Mouse (Mus musculus): ENCODE results near the gene Tex14. TPM values are rescaled to one million over a fixed set of nuclear protein-coding genes. Genes with fewer than 3 reads are reported as not detected.
"Not testable (repeated sequence)": the region's sequence is repeated elsewhere in the genome, so short reads cannot be mapped to it uniquely, and the experiment has no call there.

The Tex14 gene
- total RNA-seq, 2 experiments from 2014 or later: 0.07 to 0.15 TPM

DNA sequence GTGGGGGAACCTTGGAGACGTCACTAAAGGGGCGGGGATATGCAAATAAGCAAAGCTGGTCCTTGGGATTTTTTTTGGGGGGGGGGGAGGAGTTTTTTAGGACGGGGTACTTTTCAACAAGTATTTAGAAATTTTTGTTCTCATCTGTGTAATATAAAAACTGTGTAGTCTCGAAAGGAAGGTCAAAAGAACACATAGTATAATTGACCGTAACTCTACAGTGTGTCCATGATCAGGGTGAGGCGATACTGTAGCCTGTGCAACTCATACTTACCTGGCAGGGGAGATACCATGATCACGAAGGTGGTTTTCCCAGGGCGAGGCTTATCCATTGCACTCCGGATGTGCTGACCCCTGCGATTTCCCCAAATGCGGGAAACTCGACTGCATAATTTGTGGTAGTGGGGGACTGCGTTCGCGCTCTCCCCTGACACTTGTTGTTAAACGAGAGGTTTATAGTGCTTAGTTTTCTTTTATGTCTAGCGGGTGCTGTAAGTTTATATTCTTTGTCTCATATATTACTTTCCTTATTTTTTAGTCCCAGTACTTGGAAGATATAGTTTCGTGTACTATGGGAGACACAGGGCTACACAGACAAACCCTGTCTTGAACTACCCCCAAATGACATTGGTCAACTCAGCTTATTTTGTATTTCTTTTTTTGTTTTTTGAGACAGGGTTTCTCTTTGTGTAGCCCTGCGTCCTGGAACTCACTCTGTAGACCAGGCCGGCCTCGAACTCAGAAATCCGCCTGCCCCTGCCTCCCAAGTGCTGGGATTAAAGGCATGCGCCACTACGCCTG lies 21.8 kb downstream of the Tex14 start:
- peak; percentile 89 to 91 for DNase-seq

DNA sequence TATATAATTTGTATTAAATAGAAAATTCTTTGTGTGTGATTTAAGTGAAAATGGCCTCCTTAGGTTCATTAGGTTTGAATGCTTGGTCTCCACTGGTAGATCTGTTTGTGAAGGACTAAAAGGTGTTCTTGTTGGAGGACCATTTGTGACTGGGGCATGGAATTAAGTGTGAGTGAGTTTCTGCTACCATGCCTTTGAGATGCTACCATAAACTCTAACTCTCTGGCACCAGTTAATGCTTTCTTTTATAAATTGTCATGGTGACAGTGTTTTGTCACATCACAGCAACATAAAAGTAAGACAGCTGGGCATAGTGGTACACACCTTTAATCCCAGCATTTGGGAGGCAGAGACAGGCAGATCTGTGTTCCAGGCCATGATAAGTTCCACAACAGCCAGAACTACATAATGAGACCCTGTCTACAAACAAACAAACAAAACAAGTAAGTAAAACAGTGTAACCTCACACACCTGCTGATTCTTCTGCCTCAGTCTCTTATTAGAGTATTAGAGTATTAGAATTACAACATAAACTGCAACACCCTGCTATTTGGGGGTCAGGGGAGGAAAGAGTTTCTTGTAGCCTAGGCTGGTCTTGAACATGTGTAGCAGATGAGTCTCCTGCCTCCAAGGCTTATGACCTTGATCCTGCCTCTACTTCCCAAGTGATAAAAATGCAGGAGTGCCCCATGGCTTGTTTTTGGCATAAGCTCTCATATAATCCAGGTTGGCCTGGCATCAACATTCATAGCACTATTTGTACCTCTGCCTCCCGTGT lies 22.6 kb downstream of the Tex14 start:
- no peak for DNase-seq

DNA sequence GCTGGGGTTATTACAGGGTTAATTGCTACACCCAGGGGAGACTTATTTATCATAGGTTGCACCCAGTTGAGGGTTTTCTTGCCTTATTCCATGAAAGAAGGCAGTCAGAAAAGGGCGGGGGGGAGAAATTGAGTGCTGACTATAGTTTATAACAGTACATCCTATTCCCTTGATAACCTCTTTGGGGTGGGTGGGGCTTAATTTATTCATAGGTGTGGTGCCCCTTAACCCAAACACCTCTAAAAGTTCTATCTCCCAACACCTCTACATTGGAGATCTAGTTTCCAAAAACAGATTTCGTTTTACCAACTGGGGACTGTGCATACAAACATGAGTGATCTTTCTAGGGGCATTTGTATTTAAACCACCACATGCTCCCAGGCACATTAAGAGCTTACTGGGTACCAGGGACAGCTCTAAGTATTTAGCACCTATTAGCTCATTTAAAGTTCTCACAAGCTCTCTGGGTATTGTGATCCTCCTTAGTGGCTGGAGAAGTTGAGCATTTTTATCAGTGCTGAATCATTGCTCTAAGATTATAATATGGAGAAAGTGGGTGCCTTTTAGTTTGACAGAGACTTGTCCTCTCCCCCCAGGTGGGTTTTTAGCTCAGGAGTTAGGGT lies 23.3 kb downstream of the Tex14 start:
- no peak for DNase-seq

DNA sequence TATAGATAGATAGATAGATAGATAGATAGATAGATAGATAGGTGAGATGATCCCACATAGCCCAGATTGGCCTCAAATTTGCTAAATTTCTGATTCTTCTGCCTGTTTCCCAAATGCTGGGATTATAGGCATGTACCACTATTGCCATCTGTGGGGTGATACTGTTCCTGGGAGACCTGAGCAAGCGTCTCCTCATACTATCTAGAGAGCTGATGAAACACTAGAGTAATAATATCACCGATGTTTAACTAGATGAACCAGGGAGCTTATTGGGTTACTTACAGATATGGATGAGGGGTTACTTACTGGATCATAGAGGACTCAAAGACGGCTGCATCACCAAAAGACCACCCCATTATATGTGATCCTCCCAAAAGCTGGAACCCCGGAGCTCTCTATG lies 24.5 kb downstream of the Tex14 start:
- no peak for DNase-seq

DNA sequence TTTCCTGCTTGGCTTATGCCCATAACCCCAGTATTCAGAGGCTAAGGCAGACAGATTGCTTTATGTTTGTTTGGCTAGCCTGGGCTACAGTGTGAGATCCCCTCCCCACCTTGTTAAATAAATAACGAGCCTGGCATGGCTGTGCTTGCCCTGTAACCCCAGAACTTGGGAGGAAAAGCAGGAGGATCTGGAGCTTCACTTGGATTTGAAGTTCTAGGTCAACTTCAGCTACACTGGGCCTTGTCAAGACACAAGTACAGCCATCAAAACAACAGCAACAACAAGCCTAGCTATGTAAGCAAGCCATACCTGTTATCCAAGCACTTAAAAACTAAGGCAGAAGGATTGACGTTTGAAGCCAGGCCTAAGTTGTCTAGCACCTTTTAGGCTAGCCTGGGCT lies 25.5 kb downstream of the Tex14 start:
- no peak for DNase-seq

DNA sequence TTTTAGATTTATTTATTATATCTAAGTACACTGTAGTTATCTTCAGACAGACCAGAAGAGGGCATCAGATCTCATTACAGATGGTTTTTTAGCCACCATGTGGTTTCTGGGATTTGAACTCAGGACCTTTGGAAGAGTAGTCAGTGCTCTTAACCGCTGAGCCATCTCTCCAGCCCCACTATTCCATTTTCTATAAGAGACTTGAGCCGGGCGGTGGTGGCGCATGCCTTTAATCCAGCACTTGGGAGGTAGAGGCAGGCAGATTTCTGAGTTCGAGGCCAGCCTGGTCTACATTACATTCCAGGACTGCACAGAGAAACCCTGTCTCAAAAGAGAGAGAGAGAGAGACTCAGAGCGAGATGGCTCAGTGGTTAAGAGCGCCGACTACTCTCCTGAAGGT lies 26.9 kb downstream of the Tex14 start:
- DNase-seq: not testable (repeated sequence)

DNA sequence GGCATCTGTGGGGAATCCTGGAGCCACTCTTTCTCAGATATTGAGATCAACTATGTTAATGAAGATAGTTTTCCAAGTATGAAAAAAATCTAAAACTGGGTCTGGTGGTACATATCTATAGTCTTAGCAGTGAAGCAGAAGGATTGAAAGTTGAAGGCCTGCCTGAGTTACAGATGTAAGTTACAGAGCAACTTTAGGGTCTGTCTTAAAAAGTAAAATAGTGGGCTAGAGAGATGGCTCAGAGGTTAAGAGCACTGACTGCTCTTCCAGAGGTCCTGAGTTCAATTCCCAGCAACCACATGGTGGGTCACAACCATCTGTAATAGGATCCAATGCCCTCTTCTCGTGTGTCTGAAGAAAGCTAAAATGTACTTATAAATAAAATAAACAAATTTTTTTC lies 27.6 kb downstream of the Tex14 start:
- DNase-seq: no peak

DNA sequence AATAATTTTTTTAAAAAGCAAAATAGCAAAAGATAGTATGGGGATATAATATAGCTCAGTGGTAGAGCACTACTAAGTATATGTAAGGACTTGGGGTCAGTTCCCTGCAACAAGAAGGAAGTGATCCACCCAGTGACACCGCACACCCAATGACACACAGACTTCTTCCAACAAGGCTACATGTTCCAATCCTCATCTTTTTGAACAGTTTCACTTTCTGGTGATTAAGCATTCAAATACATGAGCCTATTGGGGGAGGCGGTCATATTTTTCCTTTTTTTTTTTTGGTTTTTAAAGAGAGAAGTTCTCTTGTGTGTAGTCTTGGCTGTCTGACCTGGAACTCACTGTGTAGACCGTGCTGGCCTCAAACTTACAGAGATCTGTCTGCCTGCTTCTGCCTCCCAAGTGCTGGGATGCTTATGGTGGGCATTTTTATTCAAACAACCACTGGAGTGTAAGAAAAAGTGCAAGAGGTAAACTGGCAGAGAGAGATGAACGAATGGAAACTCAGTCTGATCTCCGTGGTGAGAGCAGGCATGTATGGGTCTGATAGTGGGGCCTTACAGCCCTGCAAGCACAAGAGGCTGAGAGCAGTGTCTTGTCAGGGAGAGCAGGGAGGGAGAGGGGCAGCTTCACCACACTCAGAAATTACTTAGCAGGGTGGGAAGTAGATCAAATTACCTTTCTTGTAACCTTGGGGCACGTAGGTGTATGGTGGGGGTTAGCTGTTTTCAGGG lies 28.2 kb downstream of the Tex14 start:
- DNase-seq: no peak

DNA sequence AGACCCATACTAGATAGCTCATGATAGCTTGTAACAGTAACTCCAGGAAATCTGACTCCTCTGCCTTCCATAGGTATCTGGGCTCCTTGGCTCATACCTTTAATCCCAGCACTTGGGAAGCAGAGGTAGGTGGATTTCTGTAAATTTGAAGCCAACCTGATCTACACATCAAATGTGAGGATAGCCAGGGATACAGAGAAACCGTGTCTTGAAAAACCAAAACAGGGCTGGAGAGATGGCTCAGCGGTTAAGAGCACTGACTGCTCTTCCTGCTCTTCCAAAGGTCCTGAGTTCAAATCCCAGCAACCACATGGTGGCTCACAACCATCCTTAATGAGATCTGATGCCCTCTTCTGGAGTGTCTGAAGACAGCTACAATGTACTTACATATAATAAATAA lies 30.2 kb downstream of the Tex14 start:
- not testable (repeated sequence) for DNase-seq

DNA sequence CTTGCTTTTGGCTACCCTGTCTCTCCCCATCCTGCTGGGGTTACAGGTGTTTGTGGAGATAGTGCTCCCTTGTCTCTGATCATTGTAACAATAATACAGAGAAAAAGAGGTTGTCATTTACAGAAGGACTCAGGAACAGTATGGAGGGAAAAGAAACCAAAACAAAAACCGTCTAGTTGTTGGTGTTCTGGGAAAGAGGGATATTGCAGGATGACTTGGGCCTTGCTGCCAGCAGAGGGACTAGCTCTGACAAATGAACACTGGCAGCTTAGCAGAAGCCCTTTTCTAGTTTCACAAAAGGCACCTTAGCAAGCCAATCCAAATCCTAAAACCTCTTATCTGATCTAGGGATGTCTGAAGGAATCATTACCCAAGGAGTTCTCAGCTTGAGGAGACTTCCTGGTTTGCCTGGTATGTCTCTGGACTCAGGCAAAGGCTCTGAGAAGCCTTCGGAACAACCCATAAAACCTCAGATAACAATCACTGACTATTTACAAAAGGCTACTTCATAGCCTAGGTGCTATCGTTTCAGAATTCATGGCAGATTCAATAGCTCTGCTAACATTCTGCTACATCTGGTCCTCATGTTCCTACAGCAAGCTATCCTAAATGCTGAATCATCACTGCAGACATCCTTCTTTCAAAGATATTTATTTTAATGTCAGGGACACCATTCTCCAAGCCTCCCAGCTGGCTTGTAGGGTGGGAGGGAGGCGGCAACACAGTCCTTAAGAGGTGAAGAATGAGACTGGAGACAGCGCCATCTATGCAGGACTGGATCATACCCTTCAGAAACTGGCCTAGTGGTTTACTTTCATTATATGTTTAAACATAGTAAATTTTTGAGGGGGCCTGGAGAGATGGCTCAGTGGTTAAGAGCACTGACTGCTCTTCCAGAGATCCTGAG lies 31.7 kb downstream of the Tex14 start:
- DNase-seq: no peak

DNA sequence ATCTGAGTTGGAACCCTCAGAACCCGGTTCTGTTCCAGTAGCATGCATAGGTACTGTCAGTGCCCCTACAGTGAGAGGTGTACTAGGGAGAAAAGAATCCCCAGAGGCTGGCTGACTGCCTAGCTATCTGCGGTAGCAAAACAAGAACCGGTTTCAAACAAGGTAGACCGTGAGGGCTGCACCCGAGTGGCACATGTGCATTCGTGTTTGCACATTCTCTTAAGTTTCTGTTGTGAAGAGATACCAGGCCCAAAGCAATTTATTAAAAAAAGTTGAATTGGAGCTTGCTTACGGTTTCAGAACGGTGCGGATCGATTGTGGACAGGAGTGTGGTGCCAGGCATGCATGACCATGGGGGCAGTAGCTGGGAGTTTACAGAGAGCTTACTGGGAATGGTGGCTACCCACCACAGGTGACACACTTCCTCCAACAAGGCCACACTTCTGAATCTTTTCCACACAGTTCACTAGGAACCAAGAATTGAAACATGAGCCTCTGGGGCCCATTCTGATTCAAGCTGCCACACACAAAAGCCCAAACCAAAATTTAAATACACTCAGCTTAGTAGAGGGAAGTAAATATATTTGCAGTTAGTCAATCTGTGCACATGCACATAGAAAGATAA lies 35.0 kb downstream of the Tex14 start:
- no peak for DNase-seq

DNA sequence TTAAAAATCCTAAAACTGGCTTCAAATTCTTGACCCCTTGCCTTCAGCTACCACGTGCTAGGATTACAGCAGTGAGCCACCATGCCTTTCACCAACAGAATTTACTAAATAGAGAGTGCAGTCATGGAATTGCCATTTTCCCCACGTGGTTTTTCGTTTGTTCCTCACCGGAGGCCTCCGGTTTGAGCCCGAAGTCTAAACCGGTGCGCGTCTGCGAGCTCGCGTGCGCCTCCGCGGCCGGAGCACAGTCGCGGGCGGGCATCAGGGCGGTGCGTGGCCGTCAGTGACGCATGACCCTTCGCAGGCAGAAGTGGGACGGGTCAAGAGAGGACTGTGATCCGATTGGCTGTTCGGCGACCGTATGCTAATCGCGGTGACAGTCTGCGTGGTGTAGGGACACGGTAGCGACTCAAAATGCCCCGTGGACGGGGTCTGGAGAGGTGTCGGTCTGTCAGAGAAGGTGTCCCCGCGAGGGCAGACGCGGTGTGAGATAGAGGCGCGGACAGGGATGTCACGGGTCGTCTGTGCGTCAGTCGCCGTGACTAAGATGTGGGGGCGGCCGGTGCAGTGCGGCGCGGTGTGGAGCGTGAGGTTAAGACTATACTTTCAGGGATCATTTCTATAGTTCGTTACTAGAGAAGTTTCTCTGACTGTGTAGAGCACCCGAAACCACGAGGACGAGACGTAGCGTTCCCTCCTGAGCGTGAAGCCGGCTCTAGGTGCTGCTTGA lies 37.9 kb downstream of the Tex14 start:
- DNase-seq: peak; percentile 87 to 90

DNA sequence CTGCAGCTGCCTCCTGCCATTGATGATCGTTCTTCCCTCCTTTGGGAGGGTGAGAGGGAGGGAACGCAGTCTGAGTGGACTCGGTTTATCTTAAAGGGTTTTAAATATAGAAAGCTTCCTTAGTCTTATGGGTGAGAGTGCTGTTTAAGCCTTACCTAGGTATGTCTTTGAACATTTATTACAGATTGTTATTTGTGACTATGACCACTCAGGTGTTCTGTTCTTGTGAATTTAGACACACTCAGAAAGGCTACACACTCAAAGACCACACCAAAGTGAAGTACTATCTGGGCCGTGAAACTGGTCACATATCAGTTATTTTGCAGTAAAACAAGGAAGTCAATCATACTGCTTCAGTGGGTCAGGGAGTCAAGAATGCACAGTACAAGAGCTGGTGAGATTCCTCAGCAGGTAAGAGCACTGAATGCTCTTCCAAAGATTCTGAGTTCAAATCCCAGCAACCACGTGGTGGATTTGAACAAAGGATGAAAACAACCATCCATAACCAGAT lies 38.6 kb downstream of the Tex14 start:
- peak; percentile 57 to 58 for DNase-seq

DNA sequence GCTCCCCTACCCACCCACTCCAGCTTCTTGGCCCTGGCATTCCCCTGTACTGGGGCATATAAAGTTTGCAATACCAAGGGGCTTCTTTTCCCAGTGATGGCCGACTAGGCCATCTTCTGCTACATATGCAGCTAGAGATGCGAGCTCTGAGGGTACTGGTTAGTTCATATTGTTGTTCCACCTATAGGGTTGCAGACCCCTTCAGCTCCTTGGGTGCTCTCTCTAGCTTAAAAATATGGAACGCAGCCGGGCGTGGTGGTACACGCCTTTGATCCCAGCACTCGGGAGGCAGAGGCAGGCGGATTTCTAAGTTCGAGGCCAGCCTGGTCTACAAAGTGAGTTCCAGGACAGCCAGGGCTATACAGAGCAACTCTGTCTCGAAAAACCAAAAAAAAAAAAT lies 39.2 kb downstream of the Tex14 start:
- not testable (repeated sequence) for DNase-seq

DNA sequence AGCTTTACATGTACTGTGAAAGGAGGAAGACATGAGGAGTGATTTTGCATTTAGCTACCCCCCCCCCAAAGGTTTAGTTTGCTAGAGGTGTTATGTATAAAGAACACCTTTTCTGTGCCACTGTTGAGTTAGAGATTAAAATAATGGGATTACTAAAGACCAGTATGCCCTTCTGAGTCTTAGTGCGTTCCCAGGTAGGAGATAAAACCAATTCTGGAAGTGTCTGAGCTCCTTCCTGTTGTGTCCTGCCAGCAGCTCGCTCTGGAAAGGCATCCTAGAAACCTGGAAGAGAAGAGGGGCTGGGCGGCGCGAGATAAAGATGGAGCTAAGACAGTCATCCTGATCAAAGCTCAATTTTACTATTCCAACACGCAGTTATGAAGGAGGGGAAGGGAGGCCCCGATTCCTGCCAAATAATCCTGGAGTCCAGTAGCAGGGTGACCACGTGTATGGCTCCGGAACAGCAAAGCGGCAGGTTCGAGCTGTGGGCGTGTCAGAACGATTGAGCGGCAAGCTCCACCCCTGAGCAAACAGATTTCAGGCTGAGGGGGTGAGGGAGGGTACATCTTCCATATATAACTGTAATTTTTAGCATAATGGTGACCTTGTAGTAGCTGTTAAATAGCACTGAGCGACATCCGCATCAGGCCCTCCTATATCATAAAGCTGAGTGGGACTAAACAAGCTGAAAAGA lies 40.0 kb downstream of the Tex14 start:
- peak; percentile 27 to 29 for DNase-seq

DNA sequence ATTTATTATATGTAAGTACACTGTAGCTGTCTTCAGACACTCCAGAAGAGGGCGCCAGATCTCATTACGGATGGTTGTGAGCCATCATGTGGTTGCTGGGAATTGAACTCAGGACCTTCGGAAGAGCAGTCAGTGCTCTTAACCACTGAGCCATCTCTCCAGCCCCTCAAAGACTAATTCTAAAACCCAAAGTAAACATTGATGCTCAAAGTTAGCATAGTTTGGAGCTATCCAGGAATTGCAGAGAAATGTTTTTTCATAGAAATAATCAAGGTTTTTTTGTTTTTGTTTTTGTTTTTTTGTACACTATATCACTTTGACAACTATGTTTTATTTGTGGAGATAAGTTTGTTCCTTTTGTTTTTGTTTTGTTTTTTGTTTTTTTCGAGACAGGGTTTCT lies 40.7 kb downstream of the Tex14 start:
- DNase-seq: not testable (repeated sequence)

DNA sequence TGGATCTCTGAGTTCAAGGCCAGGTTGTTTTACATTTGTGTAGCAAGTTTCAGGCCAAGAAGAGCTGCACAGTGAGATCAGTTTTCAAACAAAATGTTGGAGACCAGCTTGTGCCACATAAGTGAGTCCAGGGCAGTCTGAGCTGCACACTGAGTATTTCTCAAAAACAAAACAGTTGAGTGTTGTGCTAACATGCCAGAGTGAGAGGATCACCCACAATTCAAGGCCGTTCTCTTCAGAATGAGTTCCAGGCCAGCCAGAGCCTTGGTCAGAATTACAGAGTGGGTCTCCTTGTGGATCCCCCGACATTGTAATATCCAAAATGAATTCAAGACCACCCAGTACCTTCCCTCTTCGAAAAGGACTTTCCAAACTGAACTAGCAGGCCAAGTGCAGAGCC lies 41.3 kb downstream of the Tex14 start:
- no peak for DNase-seq

DNA sequence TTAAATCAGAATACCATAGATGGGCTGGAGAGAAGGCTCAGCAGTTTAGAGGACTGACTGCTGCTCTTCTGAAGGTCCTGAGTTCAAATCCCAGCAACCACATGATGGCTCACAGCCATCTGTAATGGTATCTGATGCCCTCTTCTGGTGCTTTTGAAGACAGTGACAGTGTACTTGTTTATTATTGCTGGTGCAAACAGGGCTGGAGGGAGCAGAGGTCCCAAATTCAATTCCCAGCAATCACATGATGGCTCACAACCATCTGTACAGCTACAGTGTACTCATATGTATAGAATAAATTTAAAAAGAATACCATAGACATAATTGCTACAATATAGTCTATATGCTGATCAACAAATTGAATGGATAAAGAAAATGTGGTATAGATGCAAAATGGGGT lies 42.6 kb downstream of the Tex14 start:
- no peak for DNase-seq

DNA sequence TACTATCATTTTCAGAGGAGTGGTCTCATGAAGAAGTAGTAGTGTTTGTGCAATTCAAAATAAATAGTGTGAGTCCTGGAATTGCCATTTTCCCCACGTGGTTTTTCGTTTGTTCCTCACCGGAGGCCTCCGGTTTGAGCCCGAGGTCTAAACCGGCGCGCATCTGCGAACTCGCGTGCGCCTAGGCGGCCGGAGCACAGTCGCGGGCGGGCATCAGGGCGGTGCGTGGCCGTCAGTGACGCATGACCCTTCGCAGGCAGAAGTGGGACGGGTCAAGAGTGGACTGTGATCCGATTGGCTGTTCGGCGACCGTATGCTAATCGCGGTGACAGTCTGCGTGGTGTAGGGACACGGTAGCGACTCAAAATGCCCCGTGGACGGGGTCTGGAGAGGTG lies 43.2 kb downstream of the Tex14 start:
- DNase-seq: peak; percentile 97 to 98
